Mouse (Mus musculus) lung, adult 2 months (tissue): ENCODE results near the gene Fam102a. TPM values are rescaled to one million over a fixed set of nuclear protein-coding genes. Genes with fewer than 3 reads are reported as not detected.

Experiments used
- DNase-seq: peaks from one replicate; pipeline ENCODE4 v3.0.0; 2022
- H3K4me1 ChIP-seq: fragments of 200-500 bp; 2 replicates; pipeline ENCODE4 v1.6.1; 2011; ENCODE audit warnings: low read length; ENCODE audit not compliant: control insufficient read depth, insufficient read depth
- H3K4me3 ChIP-seq: fragments of 200-500 bp; replicated peaks from 2 replicates; pipeline ENCODE3; 2011; ENCODE audit warnings: low read depth, mild to moderate bottlenecking, control low read depth, low read length; ENCODE audit errors: extremely low read depth
- CTCF ChIP-seq: fragments of 200-500 bp; IDR thresholded peaks from 2 replicates; pipeline ENCODE4 v1.5.1; 2011; ENCODE audit warnings: mild to moderate bottlenecking, low read length, control low read depth; ENCODE audit not compliant: insufficient read depth
- POLR2A ChIP-seq: fragments of 200-500 bp; IDR thresholded peaks from 2 replicates; pipeline ENCODE4 v1.6.1; 2011; ENCODE audit warnings: low read depth, mild to moderate bottlenecking, control low read depth, low read length, borderline replicate concordance; ENCODE audit errors: extremely low read depth
- WGBS: fragments of 180-500 bp; shearing (Covaris S2); methylation state at CpG from one replicate; pipeline ENCODE4 v1.1.7; 2018; 5-methylcytosine and 5-hydroxymethylcytosine counted together
- polyA plus RNA-seq: library from polyadenylated mRNA; depleted of rRNA; stranded (reverse); fragments of >200 nt; gene quantifications from 2 replicates; pipeline ENCODE4 v1.2.3, GENCODE M21; 2012

Fam102a gene
- polyA plus RNA-seq, 1 experiment: 24.0 TPM

DNA sequence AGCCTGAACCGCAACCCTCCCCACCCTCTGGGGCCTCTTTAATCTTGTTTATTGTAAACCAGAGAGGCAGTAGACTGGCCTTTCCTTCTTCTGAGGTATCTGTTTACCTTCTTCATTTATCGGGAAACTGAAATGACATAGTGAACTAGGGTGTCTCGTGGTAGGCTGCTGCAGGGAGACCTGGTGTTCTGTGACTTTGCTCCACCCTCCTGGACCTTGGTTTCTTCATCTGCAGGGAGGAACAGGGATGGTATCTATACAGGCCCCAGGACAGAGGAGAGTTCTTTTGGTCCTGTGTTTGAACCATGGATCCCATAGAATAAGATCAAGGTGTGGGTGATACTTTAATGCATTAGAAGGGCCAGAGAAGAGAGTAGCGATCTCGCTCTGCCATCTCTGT is 16.1 kb downstream of the Fam102a start:
- Histone ChIP-seq H3K4me3 (no peak overlapping the region), H3K4me1 (peaks cover 11% of the 10 kb centered on the region)
- no peak for TF ChIP-seq CTCF
- TF ChIP-seq POLR2A: no peak
- no peak for DNase-seq
- WGBS: 71% methylated on average over 5 of the region's 5 CpGs

DNA sequence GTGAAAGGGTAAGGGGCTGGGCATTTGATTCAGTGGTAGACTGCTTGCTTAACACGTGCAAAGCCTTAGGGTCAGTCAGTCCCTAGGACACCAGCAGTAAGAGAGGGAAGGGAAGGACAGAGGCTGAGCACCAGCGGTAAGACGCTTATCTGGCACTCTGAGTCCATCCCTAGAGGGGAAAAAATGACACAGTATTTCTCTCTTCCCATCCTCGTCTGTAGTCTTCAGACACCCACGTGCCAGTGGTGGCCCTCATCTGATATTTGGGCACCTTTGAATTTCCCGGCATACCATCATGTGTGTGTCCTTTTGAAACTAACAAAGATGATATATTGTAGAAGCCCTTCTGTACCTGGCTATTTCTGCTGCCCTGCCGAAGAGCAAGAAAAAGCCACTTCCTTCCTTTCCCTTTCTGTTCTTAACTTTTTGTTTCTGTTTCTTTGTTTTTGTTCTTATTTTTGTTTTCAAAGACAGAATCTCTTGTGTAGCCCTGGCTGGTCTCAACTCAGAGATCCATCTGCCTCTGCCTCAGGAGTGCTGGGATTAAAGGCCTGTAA is 18.5 kb downstream of the Fam102a start:
- TF ChIP-seq CTCF (no peak), POLR2A (no peak)
- Histone ChIP-seq H3K4me1 (peaks cover 6% of the 10 kb centered on the region), H3K4me3 (no peak overlapping the region)
- 59% methylated on average over 7 of the region's 7 CpGs for WGBS
- no peak for DNase-seq

DNA sequence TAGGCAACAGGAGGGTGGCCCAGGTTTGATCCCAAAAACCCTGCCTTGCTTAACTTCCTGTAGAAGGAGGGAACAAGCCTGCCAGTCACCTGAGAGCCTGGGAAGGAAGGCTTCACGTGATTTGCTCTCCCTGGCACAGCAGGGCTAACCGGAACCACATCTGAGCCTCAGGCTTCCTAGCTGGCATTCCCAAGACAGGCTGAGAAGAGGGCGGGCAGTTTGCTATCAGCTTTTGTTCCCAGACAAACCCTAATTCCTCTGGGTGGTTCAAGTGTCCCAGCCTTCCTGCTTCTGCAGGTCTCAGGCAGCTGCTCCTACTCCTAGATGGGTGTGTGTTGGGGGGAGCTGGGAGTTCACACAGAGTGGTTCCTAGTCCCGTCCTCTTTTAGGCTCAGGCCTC is 20.4 kb downstream of the Fam102a start:
- Histone ChIP-seq H3K4me1 (no peaks in the 10 kb centered on the region; the same call in none of the 2 replicates), H3K4me3 (no peak overlapping the region)
- TF ChIP-seq POLR2A: no peak
- WGBS: 39% methylated on average over 4 of the region's 4 CpGs
- DNase-seq: peak; percentile 46

DNA sequence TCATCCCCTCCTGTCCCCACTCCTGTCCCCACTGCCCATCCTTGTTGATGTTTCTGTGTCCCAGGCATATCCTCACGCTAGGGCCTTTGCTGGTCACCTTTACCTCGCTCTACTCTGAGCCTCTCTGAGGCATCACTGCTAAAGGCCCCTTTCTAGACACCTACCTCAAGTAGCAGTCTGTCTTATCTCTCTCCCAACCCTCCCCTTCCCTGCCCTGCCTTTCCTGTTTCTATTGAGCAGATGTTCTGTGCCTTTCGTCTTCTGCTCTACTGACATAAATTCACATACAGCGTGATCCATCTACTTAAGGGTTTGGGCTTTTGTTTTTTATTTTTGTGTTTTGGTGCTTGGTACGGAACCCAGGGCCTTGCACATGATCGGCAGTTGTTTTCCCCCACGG is 20.9 kb downstream of the Fam102a start:
- DNase-seq: no peak
- TF ChIP-seq CTCF: no peak
- no peak for TF ChIP-seq POLR2A
- H3K4me1 ChIP-seq: no peaks in the 10 kb centered on the region; the same call in none of the 2 replicates
- no peak overlapping the region for H3K4me3 ChIP-seq
- WGBS: 69% methylated on average over 7 of the region's 7 CpGs

DNA sequence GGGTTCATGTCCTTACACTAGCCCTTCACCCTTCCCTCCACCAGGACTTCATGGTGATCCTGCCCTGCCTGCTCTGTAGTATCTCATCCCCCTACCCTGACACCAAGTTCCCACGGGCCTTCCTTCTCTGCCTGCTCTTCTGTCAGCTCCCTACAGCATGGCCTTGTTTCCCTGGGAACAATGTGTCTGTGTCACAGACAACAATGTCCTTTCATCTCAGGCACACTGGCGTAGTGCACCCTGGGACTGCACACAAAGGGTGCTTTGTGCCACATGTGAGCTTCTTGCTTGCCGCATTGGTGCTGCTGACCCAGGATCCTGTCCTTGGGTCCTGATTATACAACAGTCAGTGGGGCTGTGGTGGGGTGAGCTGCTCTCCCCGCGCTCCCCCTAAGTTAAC is 24.4 kb downstream of the Fam102a start:
- Histone ChIP-seq H3K4me3 (no peak overlapping the region), H3K4me1 (no peaks in the 10 kb centered on the region; the same call in none of the 2 replicates)
- no peak for DNase-seq
- 66% methylated on average over 5 of the region's 5 CpGs for WGBS
- TF ChIP-seq CTCF (no peak), POLR2A (no peak)

DNA sequence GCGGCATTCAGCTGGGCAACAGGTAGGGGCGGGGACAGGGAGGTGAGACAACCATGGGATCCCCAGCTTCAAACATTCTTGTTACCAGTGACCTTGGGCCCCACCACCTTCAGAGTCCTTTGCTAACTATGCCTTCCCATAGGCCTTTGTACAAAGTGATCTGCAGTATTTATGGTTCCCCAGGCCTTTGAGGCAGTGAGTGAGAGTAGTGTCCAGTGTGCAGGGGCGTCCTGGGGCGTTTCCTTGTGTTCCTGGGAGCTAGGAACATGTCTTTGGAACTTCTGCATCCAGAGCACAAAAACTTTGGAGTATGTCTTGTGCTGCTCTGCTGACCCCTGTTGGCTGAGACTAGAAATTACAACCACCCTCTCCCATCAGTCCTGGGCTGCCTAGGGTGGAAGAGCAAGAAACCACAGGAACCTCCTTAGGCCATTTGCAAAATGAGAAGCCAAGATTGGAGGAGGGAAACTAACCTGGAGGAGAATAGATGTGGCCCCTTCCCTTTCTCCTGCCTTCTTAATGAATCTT is 31.5 kb downstream of the Fam102a start:
- peak; percentile 66 for DNase-seq
- no peak for TF ChIP-seq POLR2A
- peak; percentile 92 for TF ChIP-seq CTCF
- Histone ChIP-seq H3K4me1 (peaks cover under 1% of the 10 kb centered on the region; the same call in 1 of the 2 replicates), H3K4me3 (no peak overlapping the region)
- WGBS: 33% methylated on average over 4 of the region's 4 CpGs

DNA sequence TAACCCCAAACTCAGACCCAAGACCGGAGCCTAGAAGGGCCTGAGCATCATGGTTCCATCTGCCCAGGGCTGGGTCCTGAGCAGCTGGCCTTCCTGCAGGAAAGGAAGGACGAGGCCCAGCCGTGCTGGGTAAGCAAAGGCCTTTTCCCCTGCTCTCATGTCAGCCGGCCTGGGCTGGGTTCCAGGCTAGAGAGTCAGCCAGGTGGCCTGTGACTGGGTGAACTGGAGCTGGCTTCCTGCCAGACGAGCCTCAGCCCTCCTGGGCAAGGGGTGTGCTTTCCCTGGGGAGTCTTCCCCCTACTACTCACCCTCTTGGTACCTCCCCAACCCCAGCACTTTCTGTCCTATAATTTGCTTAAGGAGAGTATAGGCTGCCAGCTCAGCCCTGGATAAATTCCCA is 33.0 kb downstream of the Fam102a start:
- Histone ChIP-seq H3K4me3 (no peak overlapping the region), H3K4me1 (peaks cover 3% of the 10 kb centered on the region; the same call in 1 of the 2 replicates)
- TF ChIP-seq CTCF: no peak
- TF ChIP-seq POLR2A: no peak
- no peak for DNase-seq
- WGBS: 47% methylated on average over 5 of the region's 5 CpGs

DNA sequence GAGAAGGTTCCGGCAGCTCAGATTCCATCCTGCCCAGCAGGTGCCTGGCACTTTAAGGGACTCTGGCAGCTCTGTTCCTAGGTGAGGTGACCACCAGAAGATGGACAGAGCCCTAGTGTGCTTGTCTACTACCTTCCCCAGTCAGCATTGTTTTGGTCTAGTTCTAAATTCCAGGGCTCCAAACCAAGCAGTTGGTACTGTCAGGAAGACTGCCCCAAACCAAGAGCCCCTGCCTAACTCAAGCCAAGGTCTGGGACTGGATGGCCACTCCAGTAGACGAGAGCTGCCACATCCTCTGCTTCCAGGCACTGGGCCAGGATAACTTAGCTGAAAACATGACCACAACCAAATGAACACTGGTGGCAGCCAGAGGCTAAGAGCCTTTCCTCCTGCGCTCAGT is 33.8 kb downstream of the Fam102a start:
- H3K4me3 ChIP-seq: no peak overlapping the region
- peaks cover 3% of the 10 kb centered on the region; the same call in 1 of the 2 replicates for H3K4me1 ChIP-seq
- WGBS: 65% methylated on average over 3 of the region's 3 CpGs
- TF ChIP-seq POLR2A (no peak), CTCF (no peak)
- no peak for DNase-seq

DNA sequence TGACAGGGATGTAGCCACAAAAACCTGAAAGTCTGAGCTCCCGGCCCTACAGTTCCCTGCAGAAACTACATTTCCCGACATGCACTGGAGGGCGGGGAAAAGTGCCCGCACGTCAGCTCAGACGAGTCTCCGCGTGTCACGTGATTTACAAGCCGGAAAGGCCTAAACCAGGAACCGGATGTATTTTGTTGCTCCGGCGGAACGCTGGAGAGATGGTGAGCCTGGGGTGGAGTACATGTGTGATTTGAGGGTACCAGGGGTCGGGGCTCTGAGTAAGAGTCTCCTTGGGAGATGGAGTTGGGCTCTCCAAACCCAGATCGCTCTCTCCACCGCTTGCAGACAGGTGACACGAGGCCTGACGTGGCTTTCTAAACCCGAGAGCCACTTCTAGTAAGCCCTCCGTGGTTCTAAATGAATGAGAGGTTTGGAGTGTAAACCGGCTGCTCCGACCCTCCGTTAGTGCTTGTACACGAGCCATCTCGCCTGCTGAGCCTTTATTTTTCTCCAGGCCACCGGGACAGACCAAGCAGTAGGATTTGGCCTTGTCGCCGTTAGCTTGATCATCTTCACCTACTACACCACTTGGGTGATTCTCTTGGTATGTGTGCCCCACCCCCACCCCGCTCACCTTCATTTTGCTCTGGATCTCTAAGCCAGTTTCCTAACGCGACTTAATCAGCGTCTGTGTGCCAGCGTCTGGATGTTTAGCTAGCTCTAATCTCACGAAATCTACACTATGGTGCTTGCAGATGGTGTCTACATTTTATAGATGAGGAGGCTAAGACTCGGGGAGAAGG is 35.8 kb downstream of the Fam102a start, which contains the start of gene Dpm2:
Gene Dpm2 (plus strand): TSS at position 161 of the 797 bp plus-strand sequence.
- DNase-seq: peak; percentile 89

More for the DNA sequence above, 35.8 kb downstream of the Fam102a start, which contains the start of gene Dpm2:
- TF ChIP-seq CTCF (no peak), POLR2A (peak; percentile 96)
- Histone ChIP-seq H3K4me3 (peak within 1 kb of the TSS; percentile 95), H3K4me1 (peaks cover 3% of the 10 kb centered on the region; the same call in 1 of the 2 replicates)
- WGBS: 1% methylated on average over 36 of the region's 36 CpGs
